25 mouse cellular contexts compared by ENCODE assay signal in genomic region chr17:43404408-43404807, GRCm38 (mm10). TPM values are rescaled to one million over a fixed set of nuclear protein-coding genes. Genes with fewer than 3 reads are reported as not detected.
"Had no signal": no experiment of that assay in that cellular context is flagged by ENCODE, and none has a peak within 500 bp of the region (broad histone marks: within the 10 kb centered on the region; RNA-seq: fewer than 3 reads in every experiment).

No protein-coding gene starts in this region.

- H3K4me1 ChIP-seq: limb, embryonic 10.5 days; limb, embryonic 13.5 days; liver, embryonic 12.5 days; liver, embryonic 15.5 days; megakaryocyte, embryonic 14.5 days; stomach, embryonic 15.5 days had no signal

- DNase-seq: kidney, adult 2 months; kidney, postnatal 25 days; layer of hippocampus, adult 9-11 months; liver; lung, adult 18-20 months; lung, postnatal 10 days; lung, postnatal 36 days; right cerebral cortex, adult 18-20 months; right cerebral cortex, postnatal 14 days; spleen, adult 18-20 months; thymus, postnatal 25 days had no signal

- H3K4me2 ChIP-seq: limb, embryonic 13.5 days; liver, embryonic 12.5 days; liver, embryonic 15.5 days; lung, embryonic 15.5 days; midbrain, embryonic 13.5 days; stomach, embryonic 15.5 days had no signal

- H3K27me3 ChIP-seq: limb, embryonic 13.5 days; liver, embryonic 15.5 days; lung, embryonic 15.5 days; megakaryocyte, embryonic 14.5 days; midbrain, embryonic 13.5 days; stomach, embryonic 15.5 days had no signal

- H3K9me3 ChIP-seq: limb, embryonic 10.5 days; limb, embryonic 13.5 days; liver, embryonic 12.5 days; liver, embryonic 15.5 days; lung, embryonic 15.5 days; midbrain, embryonic 10.5 days; midbrain, embryonic 13.5 days; stomach, embryonic 15.5 days had no signal

- H3K9ac ChIP-seq: limb, embryonic 13.5 days; liver, embryonic 12.5 days; liver, embryonic 15.5 days; lung, embryonic 15.5 days; midbrain, embryonic 13.5 days; stomach, embryonic 15.5 days had no signal

- ATAC-seq: liver, embryonic 12.5 days; midbrain, embryonic 13.5 days; midbrain, embryonic 16.5 days had no signal

- H3K36me3 ChIP-seq: limb, embryonic 10.5 days; limb, embryonic 13.5 days; liver, embryonic 12.5 days; liver, embryonic 15.5 days; lung, embryonic 15.5 days; midbrain, embryonic 10.5 days; midbrain, embryonic 13.5 days; stomach, embryonic 15.5 days had no signal

- H3K4me3 ChIP-seq: layer of hippocampus, adult 2 months; limb, embryonic 10.5 days; limb, embryonic 13.5 days; liver, embryonic 12.5 days; liver, embryonic 15.5 days; lung, embryonic 15.5 days; megakaryocyte, embryonic 14.5 days; midbrain, embryonic 10.5 days; midbrain, embryonic 13.5 days; myocyte; stomach, embryonic 15.5 days had no signal

- H3K27ac ChIP-seq: kidney, postnatal 0 days; layer of hippocampus, adult 2 months; limb, embryonic 10.5 days; limb, embryonic 13.5 days; liver, embryonic 12.5 days; liver, embryonic 15.5 days; lung, embryonic 15.5 days; midbrain, embryonic 10.5 days; midbrain, embryonic 13.5 days; stomach, embryonic 15.5 days had no signal

RNA-seq across cellular contexts. Expression of gene Adgrf5, which starts 44.2 kb away (rescaled TPM):
- total RNA-seq: monocyte, adult 5-6 weeks had no signal
